Comparison of ENCODE assay signal across 29 mouse cellular contexts in the genomic region with DNA sequence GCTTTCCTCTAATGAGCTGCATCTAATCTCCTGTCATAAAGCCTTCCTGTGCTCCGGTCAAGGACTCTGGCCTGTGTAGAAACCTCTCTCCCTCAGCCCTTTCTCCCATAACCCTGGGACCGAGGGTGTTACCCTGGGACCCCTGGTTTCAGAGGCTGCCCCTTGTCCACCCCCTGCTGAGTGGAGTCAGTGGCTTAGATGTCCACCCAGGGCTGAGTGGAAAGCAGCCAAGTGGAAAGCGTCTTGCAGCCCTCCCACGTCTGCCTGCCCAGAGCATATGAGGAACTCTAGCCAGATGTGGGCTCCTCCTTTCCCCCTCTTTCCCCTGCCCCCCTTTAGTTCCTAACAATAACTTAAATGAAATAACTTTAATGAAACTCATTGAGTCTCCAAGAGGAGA. TPM values are rescaled to one million over a fixed set of nuclear protein-coding genes. Genes with fewer than 3 reads are reported as not detected.
DNase-seq lines count a peak whose midpoint lies in the region; ATAC-seq and TF ChIP-seq lines count a peak whose summit lies in the region.
"Had no signal": no experiment of that assay in that cellular context is flagged by ENCODE, and none has a peak within 500 bp of the region (broad histone marks: within the 10 kb centered on the region; RNA-seq: fewer than 3 reads in every experiment).

No protein-coding gene starts in this region.

- no peak for TF ChIP-seq EP300 in stomach, postnatal 0 days (optimal IDR thresholded peaks at IDR 0.05)

- H3K9ac ChIP-seq in kidney, embryonic 15.5 days, result no peak overlapping the region
- H3K9ac ChIP-seq in stomach, postnatal 0 days (ENCODE audit: low read length), result no peak overlapping the region
- H3K9ac ChIP-seq: forebrain, embryonic 13.5 days; forebrain, postnatal 0 days; heart, embryonic 12.5 days had no signal

- no peak overlapping the region for H3K4me2 ChIP-seq in kidney, embryonic 15.5 days
- no peak overlapping the region for H3K4me2 ChIP-seq in stomach, postnatal 0 days (replicated peaks; ENCODE audit: low read depth)
- H3K4me2 ChIP-seq: forebrain, embryonic 13.5 days; heart, embryonic 12.5 days had no signal

- ATAC-seq in kidney, embryonic 15.5 days (replicated peaks; ENCODE audit: low FRiP score), result no peak; the same call in 1 of the 2 replicates
- ATAC-seq in stomach, postnatal 0 days (ENCODE audit: low FRiP score, low TSS enrichment), result peak; percentile 38
- ATAC-seq: activated CD4-positive, CD25-positive, alpha-beta regulatory T cell, adult 4 months; CD4-positive, CD25-positive, alpha-beta regulatory T cell, adult 4 months; forebrain, embryonic 13.5 days; forebrain, postnatal 0 days had no signal

- H3K4me1 ChIP-seq in kidney, adult 2 months (ENCODE audit: control insufficient read depth, insufficient read depth, low read length), result no peaks in the 10 kb centered on the region
- H3K4me1 ChIP-seq in kidney, embryonic 15.5 days, result no peaks in the 10 kb centered on the region
- no peaks in the 10 kb centered on the region for H3K4me1 ChIP-seq in stomach, postnatal 0 days (replicated peaks; ENCODE audit: control insufficient read depth, insufficient read depth)
- H3K4me1 ChIP-seq: embryonic facial prominence, embryonic 10.5 days; forebrain, embryonic 13.5 days; heart, embryonic 12.5 days; hindbrain, embryonic 10.5 days had no signal

- no peak for TF ChIP-seq POLR2A in kidney, adult 2 months (IDR thresholded peaks at IDR 0.05; ENCODE audit: low read depth, low read length)

- TF ChIP-seq CTCF in kidney, adult 2 months (conservative IDR thresholded peaks at IDR 0.05; ENCODE audit: insufficient read depth, insufficient read length, low read depth, low read length), result no peak
- TF ChIP-seq CTCF in stomach, postnatal 0 days (IDR thresholded peaks at IDR 0.05; ENCODE audit: low read depth), result no peak

- no peaks in the 10 kb centered on the region for H3K36me3 ChIP-seq in kidney, adult 2 months (ENCODE audit: control insufficient read depth, insufficient read depth, low read length)
- H3K36me3 ChIP-seq in kidney, embryonic 15.5 days, result no peaks in the 10 kb centered on the region
- H3K36me3 ChIP-seq in stomach, postnatal 0 days (ENCODE audit: control insufficient read depth, insufficient read depth, low read length), result no peaks in the 10 kb centered on the region
- H3K36me3 ChIP-seq: embryonic facial prominence, embryonic 10.5 days; G1E; heart, embryonic 12.5 days; hindbrain, embryonic 10.5 days had no signal

- no peak overlapping the region for H3K27ac ChIP-seq in kidney, adult 2 months (ENCODE audit: insufficient read depth, low read depth, low read length)
- no peak overlapping the region for H3K27ac ChIP-seq in kidney, embryonic 15.5 days
- no peak overlapping the region for H3K27ac ChIP-seq in stomach, postnatal 0 days (replicated peaks)
- H3K27ac ChIP-seq: embryonic facial prominence, embryonic 10.5 days; forebrain, embryonic 13.5 days; hindbrain, embryonic 10.5 days had no signal

- no peaks in the 10 kb centered on the region for H3K9me3 ChIP-seq in kidney, embryonic 15.5 days (replicated peaks)
- H3K9me3 ChIP-seq in stomach, postnatal 0 days (ENCODE audit: control insufficient read depth, low read length), result no peaks in the 10 kb centered on the region
- H3K9me3 ChIP-seq: G1E had no signal

- H3K4me3 ChIP-seq in kidney, adult 2 months (ENCODE audit: insufficient read depth, low read depth, low read length), result no peak overlapping the region
- H3K4me3 ChIP-seq in kidney, embryonic 15.5 days (replicated peaks), result no peak overlapping the region
- no peak overlapping the region for H3K4me3 ChIP-seq in stomach, postnatal 0 days (ENCODE audit: low read depth, low read length)
- H3K4me3 ChIP-seq: embryonic facial prominence, embryonic 10.5 days; forebrain, embryonic 13.5 days; heart, embryonic 12.5 days; hindbrain, embryonic 10.5 days had no signal

- peak; percentile 8 for DNase-seq in kidney, adult 2 months
- peak; percentile 1 for DNase-seq in ovary, postnatal 10 days (ENCODE audit: low spot score)
- DNase-seq in ovary, adult 18-20 months (ENCODE audit: low spot score), result no peak
- DNase-seq in kidney, postnatal 10 days, result peak; percentile 39
- DNase-seq in stomach, postnatal 0 days (ENCODE audit: low spot score), result peak; percentile 14
- DNase-seq in gastrocnemius, postnatal 25 days, result no peak
- DNase-seq in thymus, postnatal 25 days, result no peak
- DNase-seq: adrenal gland, postnatal 25 days; B cell, adult 2 months; cerebellum, adult 18-20 months; cerebellum, adult 9-11 months; cerebellum, postnatal 36 days; forebrain, postnatal 0 days; gastrocnemius, postnatal 14 days had no signal

- H3K27me3 ChIP-seq in kidney, adult 2 months (replicated peaks; ENCODE audit: control insufficient read depth, insufficient read depth, low read length), result no peaks in the 10 kb centered on the region
- no peaks in the 10 kb centered on the region for H3K27me3 ChIP-seq in kidney, embryonic 15.5 days
- no peaks in the 10 kb centered on the region for H3K27me3 ChIP-seq in stomach, postnatal 0 days (ENCODE audit: control insufficient read depth, insufficient read depth, low read length)
- H3K27me3 ChIP-seq: forebrain, embryonic 13.5 days; heart, embryonic 12.5 days had no signal

- WGBS in kidney, adult 2 months, result 37% methylated on average over 4 of the region's 4 CpGs
- WGBS in kidney, embryonic 15.5 days, result 73% methylated on average over 4 of the region's 4 CpGs
- WGBS in stomach, postnatal 0 days, result 75% methylated on average over 4 of the region's 4 CpGs

RNA-seq across cellular contexts. Expression of gene Olfr403, which starts 2.9 kb away (rescaled TPM):
- polyA plus RNA-seq in kidney, adult 2 months (2012; rRNA removed), result not detected in 2 replicates
- not detected in 2 replicates for polyA plus RNA-seq in kidney, embryonic 15.5 days (2015; fragmentation: Nextera tagmentation; extraction: Ambion mirVana)
- not detected in 2 replicates for polyA plus RNA-seq in stomach, postnatal 0 days (2015; fragmentation: Nextera tagmentation; extraction: Ambion mirVana)
- total RNA-seq in gastrocnemius, postnatal 25 days (2021), result not detected
- total RNA-seq: adrenal gland, adult 18-20 months; adrenal gland, postnatal 25 days; forebrain, postnatal 0 days; gastrocnemius, adult 18-20 months; gastrocnemius, postnatal 14 days; granulocyte monocyte progenitor cell, adult 5-6 weeks; heart, adult 8-10 months; heart, postnatal 25 days had no signal
- polyA plus RNA-seq: activated CD4-positive, CD25-positive, alpha-beta regulatory T cell, adult 4 months; CD4-positive, CD25-positive, alpha-beta regulatory T cell, adult 4 months; embryonic facial prominence, embryonic 10.5 days; embryonic facial prominence, embryonic 14.5 days; forebrain, embryonic 13.5 days; forebrain, postnatal 0 days; G1E; heart, embryonic 12.5 days; heart, embryonic 16.5 days; hindbrain, embryonic 10.5 days had no signal

RNA-seq across cellular contexts. Expression of gene Olfr43, which starts 28.0 kb away (rescaled TPM):
- not detected in 2 replicates for polyA plus RNA-seq in kidney, adult 2 months (2012; rRNA removed)
- not detected in 2 replicates for polyA plus RNA-seq in kidney, embryonic 15.5 days (2015; fragmentation: Nextera tagmentation; extraction: Ambion mirVana)
- not detected in 2 replicates for polyA plus RNA-seq in stomach, postnatal 0 days (2015; fragmentation: Nextera tagmentation; extraction: Ambion mirVana)
- total RNA-seq in gastrocnemius, postnatal 25 days (2021), result not detected
- total RNA-seq: adrenal gland, adult 18-20 months; adrenal gland, postnatal 25 days; forebrain, postnatal 0 days; gastrocnemius, adult 18-20 months; gastrocnemius, postnatal 14 days; granulocyte monocyte progenitor cell, adult 5-6 weeks; heart, adult 8-10 months; heart, postnatal 25 days had no signal
- polyA plus RNA-seq: activated CD4-positive, CD25-positive, alpha-beta regulatory T cell, adult 4 months; CD4-positive, CD25-positive, alpha-beta regulatory T cell, adult 4 months; embryonic facial prominence, embryonic 10.5 days; embryonic facial prominence, embryonic 14.5 days; forebrain, embryonic 13.5 days; forebrain, postnatal 0 days; G1E; heart, embryonic 12.5 days; heart, embryonic 16.5 days; hindbrain, embryonic 10.5 days had no signal

RNA-seq across cellular contexts. Expression of gene Olfr402, which starts 29.8 kb away (rescaled TPM):
- polyA plus RNA-seq in kidney, adult 2 months (2012; rRNA removed), result not detected in 2 replicates
- polyA plus RNA-seq in kidney, embryonic 15.5 days (2015; fragmentation: Nextera tagmentation; extraction: Ambion mirVana), result not detected in 2 replicates
- polyA plus RNA-seq in stomach, postnatal 0 days (2015; fragmentation: Nextera tagmentation; extraction: Ambion mirVana), result not detected in 2 replicates
- not detected for total RNA-seq in gastrocnemius, postnatal 25 days (2021)
- total RNA-seq: adrenal gland, adult 18-20 months; adrenal gland, postnatal 25 days; forebrain, postnatal 0 days; gastrocnemius, adult 18-20 months; gastrocnemius, postnatal 14 days; granulocyte monocyte progenitor cell, adult 5-6 weeks; heart, adult 8-10 months; heart, postnatal 25 days had no signal
- polyA plus RNA-seq: activated CD4-positive, CD25-positive, alpha-beta regulatory T cell, adult 4 months; CD4-positive, CD25-positive, alpha-beta regulatory T cell, adult 4 months; embryonic facial prominence, embryonic 10.5 days; embryonic facial prominence, embryonic 14.5 days; forebrain, embryonic 13.5 days; forebrain, postnatal 0 days; G1E; heart, embryonic 12.5 days; heart, embryonic 16.5 days; hindbrain, embryonic 10.5 days had no signal

Comparison
In these comparisons a context has a peak if more than half of its experiments do, and no peak if none do; other contexts are left out.
1. DNase-seq: peak in kidney, adult 2 months (single experiment), ovary, postnatal 10 days (single experiment), kidney, postnatal 10 days (single experiment) and stomach, postnatal 0 days (single experiment); none in ovary, adult 18-20 months (single experiment), gastrocnemius, postnatal 25 days (single experiment) and thymus, postnatal 25 days (single experiment).